In genomic region chr13:64410604-64411003, GRCm38 (mm10) we compare ENCODE assay signal across 16 mouse cellular contexts. TPM values are rescaled to one million over a fixed set of nuclear protein-coding genes. Genes with fewer than 3 reads are reported as not detected.
DNase-seq lines count a peak whose midpoint lies in the region; ATAC-seq and TF ChIP-seq lines count a peak whose summit lies in the region.
"Had no signal": no experiment of that assay in that cellular context is flagged by ENCODE, and none has a peak within 500 bp of the region (broad histone marks: within the 10 kb centered on the region; RNA-seq: fewer than 3 reads in every experiment).

No protein-coding gene starts in this region.

- TF ChIP-seq CTCF in lung, postnatal 0 days (IDR thresholded peaks at IDR 0.05): no peak

- no peak for TF ChIP-seq EP300 in lung, postnatal 0 days (IDR thresholded peaks at IDR 0.05)

- no peaks in the 10 kb centered on the region for H3K27me3 ChIP-seq in heart, embryonic 16.5 days (ENCODE audit: control insufficient read depth, insufficient read depth, low read length)
- H3K27me3 ChIP-seq in erythroblast, embryonic 14.5 days (ENCODE audit: control insufficient read depth): no peaks in the 10 kb centered on the region
- no peaks in the 10 kb centered on the region for H3K27me3 ChIP-seq in liver, embryonic 15.5 days
- H3K27me3 ChIP-seq in lung, postnatal 0 days (replicated peaks; ENCODE audit: insufficient read depth, low read length): no peaks in the 10 kb centered on the region
- H3K27me3 ChIP-seq: Patski had no signal

- H3K9ac ChIP-seq in heart, embryonic 16.5 days (ENCODE audit: low read length): no peak overlapping the region
- no peak overlapping the region for H3K9ac ChIP-seq in liver, embryonic 15.5 days
- H3K9ac ChIP-seq in lung, postnatal 0 days (replicated peaks; ENCODE audit: low read depth): no peak overlapping the region

- 66% methylated on average over 5 of the region's 5 CpGs for WGBS in heart, embryonic 16.5 days
- 18% methylated on average over 5 of the region's 5 CpGs for WGBS in liver, embryonic 15.5 days (ENCODE audit: insufficient replicate concordance)
- WGBS in lung, postnatal 0 days: 75% methylated on average over 5 of the region's 5 CpGs

- ATAC-seq in heart, embryonic 16.5 days (replicated peaks; ENCODE audit: extremely low read depth, insufficient read depth, low FRiP score): peak; percentile 40
- peak; percentile 68 for ATAC-seq in liver, embryonic 15.5 days (ENCODE audit: insufficient read depth)
- no peak for ATAC-seq in lung, postnatal 0 days
- ATAC-seq: Patski had no signal

- H3K9me3 ChIP-seq in heart, embryonic 16.5 days (replicated peaks; ENCODE audit: control insufficient read depth, low read length): no peaks in the 10 kb centered on the region
- H3K9me3 ChIP-seq in erythroblast, embryonic 14.5 days (ENCODE audit: control insufficient read depth, low read length): 0 out of 2 replicates have a peak, but pooled peaks cover 2% of the 10 kb centered on the region
- H3K9me3 ChIP-seq in liver, embryonic 15.5 days (replicated peaks): no peaks in the 10 kb centered on the region
- H3K9me3 ChIP-seq in lung, postnatal 0 days (ENCODE audit: low read length): no peaks in the 10 kb centered on the region

- H3K36me3 ChIP-seq in heart, embryonic 16.5 days (ENCODE audit: control insufficient read depth, insufficient read depth): no peaks in the 10 kb centered on the region
- no peaks in the 10 kb centered on the region; the same call in 1 of the 2 replicates for H3K36me3 ChIP-seq in erythroblast, embryonic 14.5 days (ENCODE audit: control insufficient read depth)
- no peaks in the 10 kb centered on the region for H3K36me3 ChIP-seq in liver, embryonic 15.5 days (replicated peaks)
- H3K36me3 ChIP-seq in lung, postnatal 0 days (ENCODE audit: insufficient read depth, low read length): no peaks in the 10 kb centered on the region

- H3K27ac ChIP-seq in heart, embryonic 16.5 days (ENCODE audit: low read length): no peak overlapping the region
- peak overlapping the region; percentile 68 for H3K27ac ChIP-seq in liver, embryonic 15.5 days (replicated peaks)
- H3K27ac ChIP-seq in lung, postnatal 0 days (ENCODE audit: low read length): no peak overlapping the region

- H3K4me2 ChIP-seq in heart, embryonic 16.5 days (ENCODE audit: low read depth, low read length): no peak overlapping the region
- H3K4me2 ChIP-seq in liver, embryonic 15.5 days: peak overlapping the region; percentile 36
- H3K4me2 ChIP-seq in lung, postnatal 0 days (replicated peaks; ENCODE audit: low read depth, low read length): no peak overlapping the region

- H3K4me3 ChIP-seq in heart, embryonic 16.5 days (ENCODE audit: low read length): no peak overlapping the region
- H3K4me3 ChIP-seq in erythroblast, embryonic 14.5 days (replicated peaks): peak overlapping the region; percentile 19
- H3K4me3 ChIP-seq in liver, embryonic 15.5 days (replicated peaks): no peak overlapping the region
- no peak overlapping the region for H3K4me3 ChIP-seq in lung, postnatal 0 days (ENCODE audit: low read depth, low read length)

- H3K4me1 ChIP-seq in heart, embryonic 16.5 days (ENCODE audit: control insufficient read depth, insufficient read depth, low read length): no peaks in the 10 kb centered on the region
- peaks cover 58% of the 10 kb centered on the region for H3K4me1 ChIP-seq in erythroblast, embryonic 14.5 days (ENCODE audit: control insufficient read depth)
- peaks cover 51% of the 10 kb centered on the region for H3K4me1 ChIP-seq in liver, embryonic 15.5 days (replicated peaks)
- no peaks in the 10 kb centered on the region for H3K4me1 ChIP-seq in lung, postnatal 0 days (ENCODE audit: insufficient read depth, low read depth, low read length)

- no peak for DNase-seq in heart, postnatal 4 days
- peak; percentile 93 for DNase-seq in thymus, postnatal 0 days (ENCODE audit: low spot score)
- DNase-seq in left cerebral cortex, adult 11 months (ENCODE audit: low spot score): no peak
- DNase-seq in lung, postnatal 0 days (ENCODE audit: low spot score): no peak
- no peak for DNase-seq in layer of hippocampus, postnatal 14 days (ENCODE audit: low spot score in 2 of 2)
- DNase-seq: adrenal gland, adult 8-10 months; B cell, adult 2 months; embryo, embryonic 11 days; gastrocnemius, postnatal 36 days; heart, postnatal 36 days; kidney, adult 8-10 months; layer of hippocampus, adult 9-11 months had no signal

RNA-seq across cellular contexts. Expression of gene Cdk20, which starts 21.5 kb away (rescaled TPM):
- polyA plus RNA-seq in heart, embryonic 16.5 days (2015; fragmentation: Nextera tagmentation; extraction: Ambion mirVana): 10.0 and 12.6 TPM in 2 replicates
- 1 to 10 TPM; 2.3 to 2.5 TPM for total RNA-seq in heart, postnatal 4 days (2021)
- 0.86 and 1.3 TPM in 2 replicates for polyA plus RNA-seq in erythroblast, embryonic 14.5 days (2012)
- 3.4 and 5.1 TPM in 2 replicates for polyA plus RNA-seq in liver, embryonic 15.5 days (2015; fragmentation: Nextera tagmentation; extraction: Ambion mirVana)
- polyA plus RNA-seq in thymus, postnatal 0 days (2015; fragmentation: Nextera tagmentation; extraction: Ambion mirVana): 53.0 and 54.5 TPM in 2 replicates
- 7.5 TPM in 2 replicates for polyA plus RNA-seq in lung, postnatal 0 days (2015; fragmentation: Nextera tagmentation; extraction: Ambion mirVana)
- 10 to 100 TPM in 1 of 2 experiments, 1 to 10 TPM in 1; 8.5 to 11.2 TPM for total RNA-seq in layer of hippocampus, postnatal 14 days (2021)

RNA-seq across cellular contexts. Expression of gene Ctsl, which starts 39.9 kb away (rescaled TPM):
- polyA plus RNA-seq in heart, embryonic 16.5 days (2015; fragmentation: Nextera tagmentation; extraction: Ambion mirVana): 325 and 477 TPM in 2 replicates
- 100 to 1,000 TPM; 206 to 217 TPM for total RNA-seq in heart, postnatal 4 days (2021)
- polyA plus RNA-seq in erythroblast, embryonic 14.5 days (2012): 0.29 TPM in 1 of 2 replicates, not detected in the other
- 197 and 221 TPM in 2 replicates for polyA plus RNA-seq in liver, embryonic 15.5 days (2015; fragmentation: Nextera tagmentation; extraction: Ambion mirVana)
- 2,169 and 2,296 TPM in 2 replicates for polyA plus RNA-seq in thymus, postnatal 0 days (2015; fragmentation: Nextera tagmentation; extraction: Ambion mirVana)
- 251 and 269 TPM in 2 replicates for polyA plus RNA-seq in lung, postnatal 0 days (2015; fragmentation: Nextera tagmentation; extraction: Ambion mirVana)
- total RNA-seq in layer of hippocampus, postnatal 14 days (2021): 100 to 1,000 TPM; 161 to 178 TPM

Comparison
In these comparisons a context has a peak if more than half of its experiments do, and no peak if none do; other contexts are left out.
1. RNA of gene Ctsl, which starts 39.9 kb away (polyA plus RNA-seq): 2,169 to 2,296 TPM in thymus, postnatal 0 days, 325 to 477 TPM in heart, embryonic 16.5 days, 251 to 269 TPM in lung, postnatal 0 days and 197 to 221 TPM in liver, embryonic 15.5 days; 0.29 TPM in erythroblast, embryonic 14.5 days; every median in the first group is over 100 times any median in the second.